Mouse (Mus musculus): Measurements from ENCODE around the gene Tex14.

Tex14 gene

DNA sequence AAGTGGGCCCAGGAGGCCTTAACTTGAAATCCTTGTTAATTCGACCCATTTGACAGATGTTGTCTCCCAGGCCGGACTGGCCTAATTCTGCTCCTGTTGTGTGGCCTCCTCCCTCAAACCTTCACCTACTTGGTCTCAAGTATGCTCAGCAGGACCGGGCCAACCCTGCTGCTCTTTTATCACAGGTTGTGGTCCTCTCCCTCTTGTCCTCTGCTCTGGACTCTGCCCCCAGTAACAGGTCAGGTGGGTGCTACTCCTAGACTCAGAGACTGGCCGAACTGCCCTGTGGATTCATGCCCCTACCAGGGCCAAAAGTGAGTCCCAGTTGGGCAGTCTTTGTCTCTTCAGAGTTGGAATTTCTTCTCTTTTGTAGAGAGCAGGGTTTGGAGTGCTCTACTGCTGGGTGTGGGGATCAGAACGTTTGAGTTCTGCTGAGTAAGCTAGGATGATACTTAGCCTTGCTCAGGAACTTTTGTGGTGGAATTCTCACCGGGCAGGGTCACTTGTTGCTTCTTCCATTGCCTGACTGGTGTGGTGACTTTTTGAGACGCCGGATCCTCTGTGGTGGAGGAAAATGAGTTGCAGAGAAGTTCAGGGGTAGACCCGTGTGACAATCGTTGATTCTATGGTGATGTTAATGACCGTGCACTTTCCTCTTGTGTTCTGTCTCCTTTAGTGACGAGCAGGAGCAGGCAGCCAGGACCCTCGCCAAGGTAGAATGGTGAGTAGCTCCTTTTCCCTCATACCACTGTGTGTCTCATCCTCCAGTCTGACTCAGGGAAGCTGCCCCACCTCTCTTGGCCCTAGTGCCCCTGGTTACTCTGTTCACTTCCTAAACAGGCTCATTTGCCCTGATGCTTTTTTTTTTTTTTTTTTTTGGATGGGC, 188.1 kb downstream of the Tex14 start:
- DNase-seq (ENCODE audit: low spot score): no peak

DNA sequence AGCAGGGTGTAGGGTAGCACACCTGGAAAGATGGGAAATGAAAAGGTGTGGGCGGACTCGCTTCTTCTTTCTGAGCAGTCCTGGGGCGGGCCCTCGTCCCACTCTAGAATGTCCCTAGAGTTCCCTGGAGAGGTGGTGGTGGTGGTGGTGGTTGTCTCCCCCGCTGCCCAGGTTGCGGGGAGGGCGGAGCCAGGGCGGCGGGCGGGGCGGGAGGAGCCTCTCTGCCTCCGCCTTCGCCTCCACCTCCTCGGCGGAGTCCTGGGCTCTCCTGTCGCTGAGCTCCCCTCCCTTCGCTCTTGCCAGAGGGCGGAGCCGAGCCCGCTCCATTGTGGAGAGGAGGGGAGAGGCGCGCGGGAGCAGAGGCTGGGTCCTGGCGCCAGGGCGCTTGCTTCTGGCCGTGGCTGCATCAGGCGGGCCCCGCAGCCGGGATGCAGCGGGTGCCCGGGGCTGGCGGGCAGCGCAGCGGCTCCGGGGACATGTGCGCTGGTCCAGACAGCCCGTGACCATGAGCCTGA, 190.5 kb downstream of the Tex14 start:
- peak; percentile 93 for DNase-seq (ENCODE audit: low spot score)

- no peak for DNase-seq (ENCODE audit: low spot score)
These were observed 191.1 kb downstream of the Tex14 start for GRCm38 (mm10) chr11:87595976-87596375.

GRCm38 (mm10) chr11:87596492-87596891, 191.6 kb downstream of the Tex14 start:
- no peak for DNase-seq (ENCODE audit: low spot score)

DNA sequence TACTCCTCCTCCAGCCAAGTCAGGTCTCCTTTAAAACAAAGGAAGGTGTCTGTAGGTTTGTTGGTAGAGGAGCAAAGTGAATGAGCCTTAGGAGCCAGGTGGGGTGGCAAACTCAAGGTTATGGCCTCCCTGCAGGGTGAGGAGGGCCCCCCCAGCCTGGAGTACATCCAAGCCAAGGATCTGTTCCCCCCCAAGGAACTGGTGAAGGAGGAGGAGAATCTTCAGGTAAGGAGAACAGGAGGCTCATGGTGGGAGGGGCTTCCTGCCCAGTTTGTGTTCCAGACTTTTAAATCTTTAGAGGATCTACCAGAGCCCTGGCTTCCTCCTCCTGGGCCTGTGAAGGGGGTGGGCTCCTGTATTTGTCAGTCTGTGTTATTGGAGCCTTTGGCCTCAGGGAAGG, 192.2 kb downstream of the Tex14 start:
- no peak for DNase-seq (ENCODE audit: low spot score)

DNA sequence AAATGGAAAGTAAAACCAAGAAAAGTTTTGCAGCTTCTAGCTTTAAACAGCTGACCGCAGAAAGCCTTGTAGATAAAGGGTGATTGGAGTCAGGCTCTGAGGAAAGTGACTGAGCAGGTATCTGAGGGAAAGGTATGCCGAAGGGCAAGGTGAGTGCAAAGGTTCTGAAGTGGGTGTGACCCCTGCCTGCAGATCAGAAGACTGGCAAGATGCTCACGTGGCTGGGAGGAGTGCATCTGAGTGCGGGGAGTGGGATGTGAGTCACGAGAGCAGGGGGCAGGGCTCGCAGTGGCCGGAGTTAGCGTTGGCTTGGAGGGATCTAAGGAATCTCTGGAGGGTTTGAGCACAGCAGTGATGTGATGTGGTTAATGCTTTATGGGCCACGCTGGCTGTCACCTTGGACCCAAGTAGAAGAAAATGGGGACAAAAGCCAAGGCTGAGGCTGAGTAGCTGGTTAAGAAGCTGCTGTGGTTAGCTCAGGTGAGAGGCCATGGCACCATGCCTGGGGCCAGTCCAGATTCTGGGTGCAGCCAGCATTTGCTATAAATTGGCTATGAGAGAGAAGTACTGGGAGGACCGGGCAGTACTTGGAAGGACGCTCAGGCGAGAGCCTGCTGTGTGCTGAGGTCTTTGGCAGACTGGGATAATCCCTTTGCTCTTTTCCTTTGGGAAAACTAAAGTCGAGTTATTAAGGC, 194.7 kb downstream of the Tex14 start:
- no peak for DNase-seq (ENCODE audit: low spot score)

GRCm38 (mm10) chr11:87600322-87600853, 195.5 kb downstream of the Tex14 start:
- no peak for DNase-seq (ENCODE audit: low spot score)

GRCm38 (mm10) chr11:87602234-87602633, 197.4 kb downstream of the Tex14 start:
- no peak for DNase-seq (ENCODE audit: low spot score)

DNA sequence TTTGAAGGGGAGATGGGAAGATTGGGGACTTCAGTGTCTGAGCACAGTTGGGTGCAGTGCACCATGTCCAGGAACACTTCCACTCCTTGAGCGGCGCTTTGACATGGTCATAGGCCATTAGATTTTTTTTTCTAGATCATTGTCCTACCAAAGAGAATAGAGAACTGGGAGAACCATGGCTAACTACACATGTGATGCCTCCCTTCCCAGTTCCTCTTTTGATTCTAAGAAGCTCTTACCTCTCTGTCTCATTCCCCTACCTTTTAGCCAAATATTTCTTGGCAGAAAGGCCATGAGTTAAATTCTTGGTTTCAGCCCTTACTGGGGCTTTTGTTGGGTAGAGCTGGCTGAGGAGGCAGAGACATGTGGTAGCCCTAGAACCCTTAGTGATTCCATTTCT, 198.7 kb downstream of the Tex14 start:
- no peak for DNase-seq (ENCODE audit: low spot score)

All from embryo, embryonic 10.5 days (tissue).